Mouse (Mus musculus): ENCODE results near the gene Rnf215.
"Not testable (repeated sequence)": the region's sequence is repeated elsewhere in the genome, so short reads cannot be mapped to it uniquely, and the experiment has no call there.

The Rnf215 gene

DNA sequence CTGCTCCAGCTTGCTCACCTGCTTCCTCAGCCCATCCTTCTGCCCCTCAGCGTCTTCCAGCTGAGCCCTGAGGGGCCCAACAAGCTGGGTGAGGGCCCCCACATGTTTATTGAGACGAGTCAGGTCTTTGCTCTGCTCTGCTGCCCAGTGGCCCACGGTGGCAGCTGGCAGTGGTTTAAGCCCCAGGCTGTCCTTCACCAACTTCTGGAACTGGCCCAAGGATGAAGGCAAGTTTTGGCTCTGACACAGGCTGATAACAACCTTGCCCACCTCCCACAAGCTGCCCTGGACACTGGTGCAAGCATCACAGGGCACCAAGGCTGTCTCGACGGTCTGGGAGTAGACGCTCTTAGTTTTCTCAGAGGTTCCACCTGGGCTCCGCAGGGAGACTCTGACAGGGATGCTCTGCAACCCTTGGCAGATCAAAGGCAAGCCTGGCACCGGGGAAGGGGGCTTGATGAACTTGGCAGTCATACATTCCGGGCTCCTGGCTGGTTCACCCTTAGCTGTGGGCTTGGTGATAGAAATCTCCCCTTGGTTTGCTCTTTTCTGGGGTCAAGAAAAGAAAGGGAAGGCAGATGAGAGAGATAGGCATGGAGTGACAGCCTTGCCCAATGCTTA lies 13.6 kb downstream of the Rnf215 start:
- DNase-seq: no peak

DNA sequence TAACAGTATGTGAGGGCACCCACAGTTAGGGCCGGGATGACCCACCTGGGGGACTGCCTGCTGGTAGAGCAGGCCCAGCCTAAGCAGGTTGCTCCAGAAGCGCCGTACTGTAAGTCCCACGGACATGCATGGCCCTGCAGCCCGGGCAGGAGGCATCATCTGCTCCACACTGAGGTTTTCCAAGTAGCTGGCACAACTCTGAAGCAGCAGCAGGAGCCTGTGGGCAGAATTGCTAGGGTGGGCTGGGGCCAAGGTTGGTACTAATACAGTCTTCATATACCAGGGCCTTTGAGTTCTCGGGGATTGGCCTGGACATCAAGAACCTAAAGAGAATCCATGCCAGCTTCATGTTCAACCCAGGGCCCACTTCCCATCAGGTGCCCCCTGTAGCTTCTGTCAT lies 14.9 kb downstream of the Rnf215 start:
- no peak for DNase-seq

DNA sequence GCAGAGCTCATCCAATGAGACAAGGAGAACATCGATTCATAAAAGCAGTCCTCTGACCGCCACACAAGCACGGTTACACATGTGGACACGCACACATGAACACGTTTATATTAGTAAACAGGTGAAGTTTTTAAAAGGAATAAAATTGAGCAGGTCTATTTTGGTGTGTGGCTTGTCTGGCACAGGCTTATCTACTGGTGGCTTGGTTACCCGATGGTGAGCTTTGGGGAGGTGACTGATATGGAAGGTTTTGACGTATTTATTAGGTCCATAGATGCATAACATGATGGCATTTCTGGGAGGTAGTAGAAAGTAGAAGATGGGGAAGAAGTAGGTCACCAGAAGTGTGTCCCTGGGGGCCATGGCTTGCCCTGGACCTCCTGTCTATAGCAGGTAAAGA lies 18.7 kb downstream of the Rnf215 start:
- DNase-seq: no peak

DNA sequence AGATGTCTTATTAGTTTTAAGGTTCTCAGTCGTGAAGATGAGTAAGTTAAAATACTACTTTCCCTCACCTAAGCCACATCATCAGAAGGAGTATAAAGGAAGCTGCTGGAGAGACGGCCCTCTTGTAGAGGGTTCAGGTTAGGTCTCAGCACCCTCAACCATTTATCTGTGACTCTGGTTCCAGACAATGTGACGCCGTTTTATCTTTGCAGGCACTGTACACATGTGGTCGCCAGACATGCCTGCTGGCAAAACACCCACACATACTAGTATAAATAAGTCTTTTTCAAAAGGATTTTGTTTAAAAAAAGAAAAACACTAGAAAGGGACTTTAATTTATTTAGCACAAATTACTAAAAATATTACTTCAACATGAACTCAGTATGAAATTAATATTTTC lies 20.6 kb downstream of the Rnf215 start:
- no peak for DNase-seq

DNA sequence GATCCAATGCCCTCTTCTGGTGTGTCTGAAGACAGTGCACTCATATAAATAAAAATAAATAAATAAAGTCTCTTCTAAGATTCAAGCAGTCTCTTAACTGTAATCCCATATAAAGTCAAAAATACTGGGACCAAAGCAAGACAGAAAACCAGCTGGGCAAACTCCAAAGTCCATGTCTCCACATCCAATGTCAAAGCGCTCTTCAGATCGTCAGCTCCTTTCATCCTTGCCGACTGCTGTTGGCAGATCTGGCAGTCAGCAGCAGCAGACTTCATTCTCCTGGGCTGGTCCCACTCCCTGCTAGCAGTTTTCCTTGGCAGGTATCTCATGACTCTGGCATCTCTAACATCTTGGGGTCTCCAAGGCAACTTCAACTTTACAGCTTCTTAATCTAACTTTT lies 23.7 kb downstream of the Rnf215 start:
- DNase-seq: no peak

DNA sequence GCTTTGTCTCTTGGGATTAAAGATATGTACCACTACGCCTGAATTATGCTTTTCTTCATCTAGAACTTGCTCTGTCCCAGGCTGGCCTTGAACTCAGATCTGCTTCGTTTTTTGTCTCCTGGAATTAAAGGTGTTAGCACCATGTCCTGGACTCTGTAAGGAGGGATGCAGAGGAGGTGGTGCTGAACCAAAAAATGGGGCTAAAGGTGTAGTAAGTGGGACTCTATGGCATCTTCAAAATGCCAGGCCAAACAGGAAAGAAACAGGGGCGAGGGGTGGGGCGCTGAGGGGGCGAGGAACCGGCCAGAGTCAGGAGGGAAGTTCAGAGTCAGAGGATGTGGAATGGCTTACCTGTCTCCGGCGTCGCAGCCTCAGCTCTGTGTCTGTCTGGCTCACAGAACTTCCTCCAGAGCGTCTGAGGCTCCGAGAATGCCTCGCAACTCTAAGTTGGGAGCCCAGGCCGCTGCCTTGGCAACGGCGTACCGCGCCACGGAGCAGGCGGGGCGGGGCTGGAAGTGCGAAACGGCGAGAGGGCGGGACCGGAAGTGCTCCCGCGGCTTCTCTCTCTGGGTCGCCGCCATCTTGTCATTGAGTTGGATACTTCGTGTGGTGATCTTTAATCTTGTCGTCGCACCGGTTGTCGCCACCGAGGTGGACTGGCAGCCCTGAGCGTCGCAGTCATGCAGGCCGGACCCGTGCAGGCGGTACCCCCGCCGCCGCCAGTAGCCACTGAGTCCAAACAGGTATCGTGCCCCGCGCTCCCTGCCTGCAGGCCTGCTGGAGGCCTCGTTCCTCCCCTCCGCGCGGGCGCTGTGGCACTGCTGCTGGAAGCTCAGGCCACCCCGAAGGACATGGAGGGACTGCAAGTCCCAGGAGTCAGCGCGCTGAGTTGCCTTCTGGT lies 25.1 kb downstream of the Rnf215 start, which contains the start of the genes Ccdc157 and Sf3a1:
TSS of gene Ccdc157 (minus strand) at position 486 of the 901 bp plus-strand sequence.
TSS of gene Sf3a1 (plus strand) at position 543 of the 901 bp plus-strand sequence.
- peak; percentile 95 to 97 for DNase-seq

DNA sequence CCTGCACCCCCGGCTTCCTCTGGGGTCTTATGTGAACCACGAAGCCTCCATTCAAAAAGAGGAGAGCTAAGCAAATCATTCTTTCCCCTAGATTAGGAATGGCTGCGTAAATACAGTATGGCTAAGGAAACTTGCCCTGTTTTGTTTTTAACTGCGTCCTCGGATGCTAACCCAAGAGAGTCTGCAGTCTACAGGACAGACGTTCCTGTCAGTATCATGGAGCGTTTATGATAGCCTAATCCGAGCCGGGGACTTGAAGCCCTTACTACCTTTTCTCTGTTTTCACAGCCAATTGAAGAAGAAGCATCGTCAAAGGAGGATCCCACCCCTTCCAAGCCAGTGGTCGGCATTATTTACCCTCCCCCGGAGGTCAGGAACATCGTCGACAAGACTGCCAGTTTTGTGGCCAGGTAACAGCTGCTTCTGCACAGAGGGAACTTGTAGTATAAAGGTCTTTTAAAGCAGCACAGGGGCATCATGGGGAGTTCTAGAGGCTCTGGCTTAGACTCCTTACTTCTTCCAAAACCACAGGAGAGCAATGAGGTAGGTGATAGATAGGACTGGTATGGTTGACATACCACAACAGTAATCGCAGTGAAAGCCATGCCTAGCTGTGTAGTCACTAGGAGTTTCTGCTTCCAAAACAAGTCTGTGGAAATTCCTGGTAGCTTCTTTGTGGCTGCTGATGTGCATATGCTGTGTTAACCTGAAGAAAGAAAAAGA lies 25.9 kb downstream of the Rnf215 start:
- no peak for DNase-seq

DNA sequence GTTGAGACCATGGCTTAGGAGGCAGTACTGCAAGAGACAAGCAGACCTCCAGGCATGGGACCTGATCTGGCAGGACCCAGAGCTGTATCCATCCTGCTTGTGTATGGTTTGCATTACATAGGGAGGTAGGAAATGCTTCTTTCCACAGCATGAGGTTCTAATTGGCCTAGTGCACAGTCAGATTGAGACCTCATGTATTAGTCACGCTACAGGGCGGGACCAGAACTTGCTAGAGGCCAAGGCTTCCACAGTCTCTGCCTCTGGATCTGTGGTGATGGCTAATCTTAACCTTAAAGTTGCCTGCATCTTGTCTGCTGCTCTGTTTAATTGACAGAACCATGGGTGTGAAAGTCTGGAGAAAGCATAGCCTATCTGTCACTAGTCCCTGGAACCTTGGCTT lies 29.7 kb downstream of the Rnf215 start:
- DNase-seq: no peak

DNA sequence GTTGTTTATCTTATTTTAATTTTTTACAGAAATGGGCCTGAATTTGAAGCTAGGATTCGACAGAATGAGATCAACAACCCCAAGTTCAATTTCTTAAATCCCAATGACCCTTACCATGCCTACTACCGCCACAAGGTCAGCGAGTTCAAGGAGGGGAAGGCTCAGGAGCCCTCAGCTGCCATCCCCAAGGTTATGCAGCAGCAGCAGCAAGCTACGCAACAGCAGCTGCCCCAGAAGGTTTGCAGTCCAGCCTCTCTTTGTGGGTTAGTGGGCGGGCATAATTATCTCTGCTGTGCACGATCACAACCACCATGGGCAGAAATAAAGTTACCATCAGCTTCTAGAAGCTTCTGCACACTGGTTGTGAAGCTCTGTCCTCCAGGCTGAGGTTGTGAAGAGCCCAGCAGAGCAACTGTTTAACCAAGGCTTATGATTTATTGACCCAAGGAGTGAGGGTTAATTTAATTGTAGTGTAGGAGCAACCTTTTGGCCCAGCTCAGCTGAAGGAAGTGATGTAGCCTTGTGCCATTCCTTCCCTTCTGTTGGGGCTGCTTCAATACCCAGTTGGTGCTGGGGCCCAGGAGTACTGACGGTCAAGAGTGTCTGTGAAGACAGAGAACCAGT lies 31.6 kb downstream of the Rnf215 start:
- no peak for DNase-seq

DNA sequence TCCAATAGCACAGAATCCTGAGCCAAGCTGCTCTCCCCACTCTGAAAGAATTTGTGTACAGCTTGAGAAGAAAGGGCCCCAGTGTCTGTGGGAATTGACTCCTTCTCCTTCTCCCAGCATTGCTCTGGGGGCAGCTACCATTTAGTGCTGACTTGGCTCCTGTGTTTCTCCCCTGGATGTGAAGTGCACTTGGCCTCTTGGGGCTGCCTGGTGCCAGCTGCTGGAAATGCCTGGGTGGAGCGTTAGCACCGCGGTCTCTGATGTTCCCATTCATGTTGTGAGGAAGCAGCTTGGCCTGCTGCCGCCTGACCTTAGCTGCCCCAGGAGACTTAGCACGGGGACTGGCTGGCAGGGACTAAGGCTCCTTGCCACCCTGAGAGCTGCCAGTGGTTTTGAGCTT lies 39.6 kb downstream of the Rnf215 start:
- DNase-seq: peak in 1 of 2 experiments; percentile 36

DNA sequence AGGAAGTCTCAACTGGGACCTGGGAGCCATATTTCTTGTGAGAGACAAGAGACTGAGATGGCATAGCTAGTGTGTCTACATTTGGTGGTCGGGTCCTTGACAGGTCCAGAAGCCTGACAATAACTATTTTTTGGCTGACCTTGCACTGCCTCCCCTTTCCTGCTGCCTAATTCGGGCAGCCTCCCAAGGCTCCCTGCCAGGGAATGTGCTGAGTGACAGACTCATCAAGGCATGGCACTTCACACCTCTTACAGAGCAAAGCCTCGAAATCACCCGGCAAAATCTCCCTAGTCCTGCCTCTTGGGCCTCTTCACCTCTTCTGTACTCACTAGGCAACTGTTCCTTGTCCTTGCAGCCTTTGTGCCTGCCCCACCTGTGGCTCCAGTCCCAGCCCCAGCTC lies 42.7 kb downstream of the Rnf215 start:
- DNase-seq: no peak

DNA sequence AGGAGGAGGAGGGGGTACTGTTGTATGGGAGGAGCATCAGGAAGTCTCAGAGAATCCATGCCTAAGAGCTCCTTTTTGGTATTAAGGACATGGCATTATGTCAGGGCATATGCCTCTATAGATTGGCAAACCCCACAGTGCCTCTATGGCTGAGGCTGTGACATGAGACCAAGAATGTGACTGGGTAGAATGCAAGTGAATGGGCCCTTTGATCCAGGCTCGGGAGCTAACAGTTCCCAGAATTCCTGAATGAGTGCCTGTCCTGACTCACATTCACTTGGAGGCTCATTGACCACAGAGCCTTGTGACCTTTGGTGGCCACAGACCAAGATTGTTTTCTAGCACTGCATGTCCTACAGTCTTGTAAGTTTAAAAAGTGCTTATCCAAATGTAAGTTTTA lies 47.1 kb downstream of the Rnf215 start:
- DNase-seq: no peak

DNA sequence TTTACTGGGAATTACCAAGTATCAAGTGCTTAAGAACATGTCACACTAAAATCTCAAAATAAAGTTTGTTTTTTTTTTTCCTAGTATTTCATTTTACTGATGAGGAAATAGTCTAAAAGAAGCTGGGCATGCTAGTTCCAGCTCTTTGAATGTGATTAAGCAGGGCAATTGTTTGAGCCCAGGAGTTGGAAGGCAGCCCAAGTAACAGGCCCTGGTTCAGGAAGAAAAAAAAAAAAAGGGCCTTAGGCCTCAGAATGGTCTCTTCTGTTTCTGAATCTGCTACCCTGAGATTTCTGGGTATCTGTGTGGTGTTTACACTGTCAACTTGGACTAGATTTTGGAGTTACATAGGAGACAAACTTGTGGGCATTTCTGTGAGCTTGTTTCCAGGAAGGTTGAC lies 48.5 kb downstream of the Rnf215 start:
- no peak for DNase-seq

DNA sequence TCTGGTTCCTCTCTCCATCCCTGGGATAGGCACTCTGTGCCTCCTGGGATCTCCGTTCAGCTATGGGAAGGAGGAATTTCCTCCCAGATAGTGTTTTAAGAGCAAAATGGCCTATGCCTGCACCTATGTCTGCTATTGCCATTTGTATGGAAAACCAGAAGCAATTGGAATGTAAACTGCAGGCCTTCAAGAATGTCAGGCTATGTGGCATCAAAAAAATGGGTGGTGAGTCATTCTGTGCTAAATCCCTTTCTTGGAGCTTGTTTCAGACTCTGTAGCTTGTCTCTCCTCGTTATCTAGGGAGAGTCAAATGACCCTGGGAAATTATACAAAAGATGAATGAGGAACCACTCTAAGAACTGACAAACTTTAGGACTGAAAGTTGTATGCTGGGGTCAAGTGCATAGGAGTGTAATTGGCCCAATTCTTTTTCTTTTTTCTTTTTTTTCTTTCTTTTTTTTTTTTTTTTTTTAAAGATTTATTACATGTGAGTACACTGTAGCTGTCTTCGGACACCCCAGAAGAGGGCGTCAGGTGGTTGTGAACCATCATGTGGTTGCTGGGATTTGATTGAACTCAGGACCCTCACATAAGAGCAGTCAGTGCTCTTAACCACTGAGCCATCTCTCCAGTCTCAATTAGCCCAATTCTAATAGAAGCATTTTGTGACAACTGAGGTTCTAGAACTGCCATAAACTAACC lies 49.4 kb downstream of the Rnf215 start:
- no peak for DNase-seq

DNA sequence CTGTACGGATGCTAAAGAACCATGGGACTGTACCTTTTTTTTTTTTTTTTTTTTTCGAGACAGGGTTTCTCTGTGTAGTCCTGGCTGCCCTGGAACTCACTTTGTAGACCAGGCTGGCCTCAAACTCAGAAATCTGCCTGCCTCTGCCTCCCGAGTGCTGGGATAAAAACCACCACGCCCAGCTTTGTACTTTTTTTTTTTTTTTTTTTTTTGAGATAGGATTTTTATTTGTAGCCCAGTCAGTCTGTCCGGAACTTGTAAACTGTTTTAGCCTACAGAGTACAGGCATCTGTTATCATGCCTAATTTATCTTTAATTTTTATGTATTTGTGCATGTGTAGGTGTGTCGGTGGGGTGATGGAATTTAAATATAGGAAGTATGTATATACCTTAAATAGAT lies 50.5 kb downstream of the Rnf215 start:
- not testable (repeated sequence) for DNase-seq

DNA sequence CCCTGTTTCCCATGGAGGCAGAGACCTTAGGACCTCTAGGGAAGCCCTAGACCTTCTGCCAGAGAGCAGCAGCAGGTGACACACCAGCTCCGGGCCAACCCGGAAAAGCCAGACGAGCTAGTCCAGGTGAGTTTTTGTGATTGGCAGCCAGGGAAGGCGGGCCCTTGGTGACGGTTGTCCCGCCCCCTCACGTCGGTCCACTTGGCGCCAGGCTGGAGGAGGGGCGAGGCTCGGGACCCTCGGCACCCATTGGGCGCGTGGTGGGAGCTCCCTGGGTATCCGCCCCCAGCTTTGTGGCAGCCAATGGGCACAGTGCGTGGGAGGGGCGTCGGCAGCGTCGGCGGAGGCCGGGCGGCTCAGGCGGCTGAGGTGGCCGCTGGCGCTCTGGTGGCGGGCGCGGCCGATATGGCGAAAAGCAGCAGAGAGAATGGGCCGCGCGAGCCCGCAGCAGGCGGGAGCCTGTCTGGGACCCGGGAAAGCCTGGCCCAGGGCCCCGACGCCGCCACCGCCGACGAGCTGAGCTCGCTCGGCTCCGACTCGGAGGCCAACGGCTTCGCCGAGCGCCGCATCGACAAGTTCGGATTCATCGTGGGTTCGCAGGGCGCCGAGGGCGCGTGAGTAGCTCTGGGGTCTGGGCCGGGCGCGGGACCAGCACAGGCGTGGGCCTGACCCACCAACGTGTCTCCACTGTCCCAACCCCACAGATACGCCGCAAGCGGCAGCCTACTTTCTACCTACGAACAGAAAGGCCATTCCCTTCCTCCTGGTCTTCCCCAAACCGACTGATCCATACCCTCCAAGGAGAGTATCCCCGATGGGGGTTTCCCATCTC lies 51.7 kb downstream of the Rnf215 start, which contains the start of gene Tbc1d10a:
TSS of gene Tbc1d10a (plus strand) at position 304 of the 832 bp plus-strand sequence.
- DNase-seq: peak; percentile 98 to 99

DNA sequence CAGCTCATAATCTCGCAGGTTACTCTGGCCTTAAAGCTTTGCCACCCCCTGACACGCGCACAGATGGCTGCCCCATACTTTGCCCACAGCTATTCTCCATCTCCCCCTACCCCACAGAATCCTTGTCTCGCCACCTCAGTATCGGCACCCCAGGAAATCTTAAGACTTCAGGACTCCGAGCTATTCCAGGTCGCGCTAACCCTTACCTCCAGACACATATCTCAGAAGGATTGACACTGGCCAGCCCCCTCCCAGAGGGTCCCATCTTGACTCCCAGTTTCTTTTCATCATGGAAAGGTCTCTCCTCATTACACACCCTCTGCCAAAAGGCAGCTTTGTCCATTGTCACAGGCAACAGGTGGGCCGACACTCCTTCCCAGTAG lies 52.3 kb downstream of the Rnf215 start:
- DNase-seq: peak; percentile 19 to 50

DNA sequence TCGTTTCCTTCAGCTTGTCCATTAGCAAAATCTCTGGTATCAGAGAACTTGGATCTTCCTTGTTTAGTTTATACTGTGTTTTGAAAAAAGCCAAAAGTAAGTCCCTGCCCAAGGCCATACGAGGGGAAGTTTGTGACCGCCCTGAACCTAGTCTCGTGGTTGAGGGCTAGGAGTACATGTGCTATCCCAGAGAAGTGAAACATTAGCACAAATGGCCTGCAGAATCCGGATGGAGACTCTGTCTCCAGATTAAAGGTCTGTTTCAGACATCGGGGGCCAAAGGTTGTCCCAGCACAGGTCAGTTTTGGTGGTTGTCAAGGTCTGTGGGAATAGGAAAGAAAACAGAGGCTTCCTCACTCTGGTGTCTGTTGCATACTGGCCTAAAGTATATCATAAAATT lies 54.2 kb downstream of the Rnf215 start:
- DNase-seq: no peak

DNA sequence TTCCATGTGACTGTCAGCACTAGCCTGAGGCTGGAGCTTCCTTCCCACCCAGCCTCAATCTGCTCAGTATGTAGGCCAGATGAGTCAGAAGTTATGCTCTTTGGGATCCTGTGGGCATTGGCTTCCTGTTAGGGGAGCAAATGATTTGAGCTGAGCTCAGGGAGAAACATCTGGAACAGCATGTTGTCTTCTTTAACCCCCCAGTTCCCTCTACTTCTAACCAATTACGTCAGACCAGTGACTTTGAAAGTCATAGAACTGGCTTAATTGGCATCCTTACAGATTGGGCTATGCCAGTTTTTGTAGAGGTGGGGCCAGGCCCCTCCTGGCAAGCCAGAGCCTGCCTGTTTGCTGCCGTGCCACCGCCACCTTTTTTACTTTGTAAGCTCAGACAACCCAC lies 55.7 kb downstream of the Rnf215 start:
- no peak for DNase-seq
